Mouse (Mus musculus): ENCODE results near the gene Trim29.
A peak's percentile ranks its signal among the peaks of the same experiment; 100 is the strongest.

Gene Trim29

DNA sequence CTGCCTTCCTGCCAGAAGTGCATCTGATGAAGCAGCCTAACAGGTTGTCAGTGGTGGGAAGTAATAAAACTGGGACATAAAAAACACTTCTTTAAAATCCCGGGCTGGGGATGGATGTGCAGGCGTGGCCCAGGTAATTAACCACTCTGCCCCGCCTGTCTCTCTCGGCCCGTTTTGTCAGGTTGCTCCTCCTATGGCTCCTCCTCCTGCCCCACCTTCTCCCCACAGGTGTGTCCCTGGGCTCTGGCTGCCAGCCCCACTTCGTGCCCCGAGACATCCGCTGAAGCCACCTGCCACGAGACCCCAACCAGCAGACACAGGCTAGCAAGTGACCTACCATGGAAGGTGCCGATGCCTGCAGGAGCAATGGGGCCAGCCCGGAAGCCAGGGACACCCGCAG is at the start of gene Trim29:
Trim29 (plus strand) TSS at position 311 of the 400 bp plus-strand sequence.
- no peak for ATAC-seq (ENCODE audit: insufficient number of reproducible peaks, low FRiP score, low TSS enrichment)

DNA sequence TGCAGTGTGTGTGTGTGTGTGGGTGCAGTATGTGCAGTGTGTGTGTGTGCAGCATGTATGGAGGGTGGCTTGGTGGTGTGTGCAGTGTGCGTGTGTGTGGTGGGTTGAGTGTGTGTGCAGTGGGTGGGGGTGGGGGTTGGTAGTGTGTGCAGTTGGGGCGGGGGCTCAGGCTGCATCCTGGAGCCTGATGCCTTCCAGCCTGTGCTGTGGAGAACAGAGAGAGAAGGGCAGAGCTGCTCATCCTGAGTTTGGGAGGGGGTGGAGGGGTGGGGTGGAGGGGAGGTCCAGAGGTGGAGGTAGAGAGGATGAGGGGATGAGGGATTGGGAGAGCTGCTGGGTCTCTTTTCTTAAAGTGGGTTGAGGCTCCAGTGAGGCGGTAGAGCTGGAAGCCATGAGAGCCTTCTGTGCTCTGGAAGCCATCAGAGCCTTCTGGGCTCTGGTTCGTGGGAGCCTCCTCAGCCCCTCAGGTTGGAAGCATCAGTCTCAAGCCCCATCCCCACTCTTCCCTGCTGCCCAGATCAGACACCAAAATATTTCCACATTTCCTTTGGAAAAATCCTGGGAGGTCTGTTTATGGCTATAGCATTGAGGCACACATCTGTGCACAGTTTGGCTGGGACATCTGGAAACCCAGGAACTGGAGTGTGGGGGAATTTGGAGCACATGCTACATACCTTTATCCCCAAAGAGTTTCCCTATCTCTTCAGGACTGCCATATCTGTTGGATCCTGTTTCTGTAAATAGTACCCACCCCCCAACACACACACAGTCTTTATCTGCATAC is 49.3 kb upstream of the Trim29 start:
- no peak for ATAC-seq (ENCODE audit: insufficient number of reproducible peaks, low FRiP score, low TSS enrichment)

DNA sequence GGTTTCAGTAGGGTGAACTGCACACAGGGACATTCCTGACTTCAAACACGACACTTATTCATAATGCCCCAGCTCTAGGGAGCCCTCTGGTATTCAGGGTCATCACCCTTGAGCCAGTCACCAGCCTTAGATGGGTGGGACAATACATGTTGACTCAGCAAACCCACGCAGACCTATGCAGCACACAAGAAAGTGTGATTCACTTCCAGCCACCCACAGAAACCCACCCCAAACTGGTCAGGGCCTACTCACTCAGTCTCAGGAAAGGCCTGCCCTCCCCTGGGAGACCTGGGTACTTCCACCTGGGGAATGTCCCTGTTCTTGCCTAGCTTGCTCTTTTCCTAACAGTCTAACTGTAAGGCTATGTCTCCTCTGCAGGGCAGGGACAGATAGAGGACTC is 48.7 kb upstream of the Trim29 start:
- ATAC-seq (ENCODE audit: insufficient number of reproducible peaks, low FRiP score, low TSS enrichment), result no peak

DNA sequence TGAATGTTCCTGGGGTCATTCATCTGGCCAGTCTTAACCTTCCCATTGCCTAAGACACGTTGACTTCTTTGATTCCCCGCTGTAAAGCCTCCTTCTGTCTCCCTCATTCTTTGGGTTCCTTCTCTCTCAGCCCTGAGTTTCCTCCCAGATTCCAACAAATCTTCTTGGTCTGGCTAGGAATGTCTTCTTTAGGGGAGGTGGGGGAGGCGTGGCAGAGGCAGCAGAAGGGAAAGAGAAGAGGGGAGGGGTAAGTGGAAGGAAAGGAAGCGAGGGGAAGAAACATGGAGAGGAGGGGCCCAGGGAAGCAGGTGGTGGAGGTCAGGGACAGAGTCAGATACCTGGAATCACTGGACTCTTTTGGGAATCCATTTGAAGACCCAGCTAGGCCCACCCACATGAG is 48.3 kb upstream of the Trim29 start:
- no peak for ATAC-seq (ENCODE audit: insufficient number of reproducible peaks, low FRiP score, low TSS enrichment)

DNA sequence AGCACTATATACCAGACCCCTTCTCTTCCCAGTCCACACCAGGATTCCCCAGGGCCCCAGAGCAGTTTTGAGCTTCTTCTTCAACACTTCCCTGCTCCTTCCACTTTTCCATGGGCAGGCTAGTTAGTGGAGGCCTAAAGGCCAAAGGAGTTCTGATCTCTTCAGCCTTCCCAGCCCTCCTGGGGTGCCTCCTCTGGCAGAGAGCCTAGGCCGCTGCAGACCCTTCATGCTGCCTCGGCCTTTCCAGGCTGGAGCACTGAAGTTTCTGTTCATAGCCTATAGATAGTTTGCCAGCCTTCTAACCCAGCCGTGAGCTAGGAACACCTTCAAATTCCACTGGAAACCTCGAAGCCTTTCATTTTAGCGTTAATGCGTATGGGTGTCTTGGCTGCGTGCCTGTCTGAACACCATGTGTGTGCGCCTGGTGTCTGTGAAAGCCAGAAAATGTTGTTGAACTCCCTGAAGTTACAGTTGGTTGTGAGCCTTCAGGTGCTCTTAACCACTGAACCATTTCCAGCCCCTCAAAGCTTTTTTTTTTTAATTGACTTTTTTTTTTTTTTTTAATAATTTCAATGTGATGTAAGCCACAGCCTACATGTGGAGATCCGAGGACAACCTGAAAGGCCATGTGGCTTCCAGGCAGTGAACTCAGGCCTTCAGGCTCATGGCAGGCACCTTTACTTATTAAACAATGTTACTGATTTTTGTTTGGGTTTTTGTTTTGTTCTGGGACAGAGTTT is 47.7 kb upstream of the Trim29 start:
- no peak for ATAC-seq (ENCODE audit: insufficient number of reproducible peaks, low FRiP score, low TSS enrichment)

DNA sequence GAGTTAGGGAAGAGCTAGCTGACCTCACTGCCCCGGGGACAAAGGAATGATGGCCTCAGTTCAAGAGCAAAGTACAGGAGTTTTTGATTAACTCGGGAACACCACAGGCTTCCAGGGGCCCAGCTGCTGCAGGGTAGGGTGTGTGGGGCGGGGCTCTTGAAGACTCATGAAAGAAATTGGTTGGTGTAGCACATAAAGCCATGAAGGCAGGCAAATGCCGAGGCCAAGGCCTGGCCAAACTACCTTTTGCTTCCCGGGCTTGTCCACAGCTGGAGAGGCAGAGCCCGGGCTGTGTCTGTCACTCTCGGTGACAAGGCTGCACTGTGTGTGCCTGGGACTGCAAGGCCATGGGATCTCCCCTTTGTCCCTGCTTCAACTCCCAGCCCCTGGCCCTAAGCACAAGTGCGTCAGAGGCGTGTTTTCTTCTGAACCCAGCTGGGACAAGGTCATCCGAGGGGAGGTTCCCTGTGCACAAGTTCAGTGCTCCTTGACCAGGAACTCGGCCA is 46.6 kb upstream of the Trim29 start:
- ATAC-seq (ENCODE audit: insufficient number of reproducible peaks, low FRiP score, low TSS enrichment), result no peak

DNA sequence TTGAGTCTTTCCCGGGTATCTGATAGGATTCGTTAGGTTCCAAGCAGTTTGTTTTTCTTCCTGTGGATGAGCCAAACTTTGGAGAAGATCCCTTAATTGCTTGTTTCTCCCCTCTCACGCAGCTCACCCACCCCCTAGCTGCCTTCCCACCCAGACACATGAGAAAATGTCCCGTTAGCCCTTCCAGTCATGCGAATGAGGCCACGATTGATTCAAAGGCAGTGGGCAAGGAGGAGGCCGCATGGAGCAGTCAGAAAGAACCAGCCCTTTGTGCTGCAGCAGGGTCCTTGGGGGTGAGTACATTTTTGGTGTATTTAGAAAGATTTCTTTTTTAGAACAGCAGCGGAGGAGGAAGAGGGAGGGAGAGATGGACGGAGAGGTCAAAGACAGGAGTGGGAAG is 45.5 kb upstream of the Trim29 start:
- no peak for ATAC-seq (ENCODE audit: insufficient number of reproducible peaks, low FRiP score, low TSS enrichment)

DNA sequence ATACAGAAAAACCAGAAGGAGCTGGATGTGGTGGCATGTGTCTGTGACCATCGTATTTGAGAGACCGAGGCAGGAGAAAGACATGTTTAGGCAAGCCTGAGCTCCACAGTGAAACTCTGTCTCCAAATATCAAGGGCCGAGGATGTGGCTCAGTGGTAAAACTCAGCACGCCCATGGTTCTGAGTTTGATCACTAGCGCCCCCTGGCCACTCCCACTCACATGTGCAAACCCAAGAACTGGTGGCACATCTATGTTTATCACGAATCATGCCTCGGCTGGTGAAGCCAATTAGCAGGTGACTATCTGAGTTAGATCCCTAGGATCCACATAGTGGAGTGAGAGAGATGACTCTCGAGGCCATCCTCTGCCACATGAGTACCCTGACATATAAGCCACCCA is 43.3 kb upstream of the Trim29 start:
- ATAC-seq (ENCODE audit: insufficient number of reproducible peaks, low FRiP score, low TSS enrichment), result no peak

DNA sequence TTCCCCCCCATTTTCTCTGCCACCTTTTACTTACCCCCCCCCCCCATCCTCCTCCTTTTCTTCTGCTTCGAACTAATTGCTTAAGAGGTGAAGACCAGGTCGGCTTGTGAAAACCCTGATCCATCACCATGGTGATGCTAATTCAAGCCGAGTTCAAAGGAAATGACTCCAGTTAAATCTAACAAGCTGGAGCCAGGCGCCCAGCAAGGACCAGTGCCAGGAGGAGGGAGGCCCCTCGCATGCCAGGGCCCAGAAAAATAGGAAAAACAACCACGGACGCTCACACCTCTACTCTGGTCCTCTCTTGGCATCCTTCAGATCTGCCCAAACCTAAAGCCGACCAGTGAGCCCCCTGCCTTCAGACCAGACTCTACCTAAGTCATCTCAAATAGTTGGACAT is 41.5 kb upstream of the Trim29 start:
- ATAC-seq (ENCODE audit: insufficient number of reproducible peaks, low FRiP score, low TSS enrichment), result no peak

DNA sequence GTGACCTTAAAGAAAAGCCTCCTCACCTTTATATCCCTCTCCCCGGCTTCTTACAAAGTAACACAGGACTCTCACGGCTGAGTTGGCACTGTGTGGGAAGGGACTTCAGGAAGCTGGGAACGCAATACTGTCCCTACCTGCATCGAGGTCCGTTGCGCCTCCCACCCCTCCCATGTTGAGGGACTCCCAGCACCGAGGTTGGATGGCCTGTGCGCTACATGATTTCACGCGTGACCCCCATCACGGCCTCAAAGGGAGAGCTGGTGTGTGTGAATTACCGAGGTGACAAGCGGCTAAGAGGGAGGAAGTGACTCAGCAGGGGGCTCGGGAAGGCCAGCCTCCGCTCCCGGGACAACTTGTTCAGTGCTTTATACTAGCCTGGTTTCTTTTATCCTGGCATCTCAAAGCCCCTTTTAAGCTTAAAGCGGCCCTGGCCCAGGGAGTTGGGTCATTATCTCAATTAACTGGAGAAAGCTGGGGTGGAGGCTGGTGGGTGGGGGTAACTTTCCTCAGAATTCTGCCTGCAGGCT is 39.9 kb upstream of the Trim29 start:
- no peak for ATAC-seq (ENCODE audit: insufficient number of reproducible peaks, low FRiP score, low TSS enrichment)

DNA sequence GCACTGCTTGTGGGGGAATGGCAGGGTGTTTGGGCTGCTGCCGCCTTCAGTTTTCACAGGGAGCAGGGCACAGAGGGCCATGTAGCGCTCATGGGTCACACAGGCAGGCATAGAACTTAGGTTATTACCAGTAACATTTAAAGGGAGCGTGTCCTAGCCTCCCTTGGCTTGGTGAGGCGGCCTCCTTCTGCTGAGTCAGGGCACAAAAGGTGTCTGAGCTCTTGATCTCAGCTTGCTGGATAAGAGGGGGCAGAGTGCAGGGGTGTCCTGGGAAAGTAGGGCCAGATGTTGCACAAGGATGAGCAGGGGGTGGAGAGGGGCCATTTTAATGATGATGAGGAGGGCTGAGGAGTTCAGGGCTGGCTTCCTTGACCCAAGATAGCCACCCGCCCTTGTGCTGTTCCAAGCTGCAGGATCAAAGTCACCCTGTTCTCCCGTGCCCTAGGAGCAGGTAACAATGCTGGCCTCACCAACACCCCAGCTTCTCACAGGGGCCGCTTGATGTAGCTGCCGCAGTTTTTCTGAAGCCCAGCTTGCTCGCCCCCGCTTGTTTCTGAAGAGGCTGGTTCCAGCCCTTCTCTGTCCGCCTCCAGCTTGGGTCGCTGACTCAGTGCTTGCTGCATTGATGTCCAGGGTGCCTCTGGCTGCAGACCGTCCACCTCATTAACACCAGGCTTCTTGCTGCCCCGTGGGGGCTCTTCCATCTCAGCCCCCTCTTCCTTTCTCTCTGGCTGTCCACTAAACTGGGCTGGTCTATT is 38.7 kb upstream of the Trim29 start:
- no peak for ATAC-seq (ENCODE audit: insufficient number of reproducible peaks, low FRiP score, low TSS enrichment)

DNA sequence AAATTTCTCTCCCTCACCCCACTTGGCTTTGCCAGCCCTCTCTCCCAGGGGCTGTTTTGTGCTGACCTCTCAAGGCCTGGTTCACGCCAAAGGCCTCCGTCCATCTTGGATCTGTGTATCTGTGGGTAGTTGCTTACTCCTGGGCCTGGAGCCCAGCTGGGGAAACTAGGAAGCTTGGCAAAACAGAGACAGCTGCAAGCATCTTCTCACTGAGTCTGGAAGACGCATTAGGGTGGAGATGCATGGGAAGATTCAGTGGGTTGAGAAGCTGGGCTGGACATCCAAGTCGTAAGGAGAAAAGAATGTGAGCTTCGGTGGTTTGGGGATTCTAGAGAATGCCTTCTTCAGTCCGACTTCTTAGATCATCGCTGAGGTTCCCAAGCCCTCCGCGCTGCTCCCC is 36.9 kb upstream of the Trim29 start:
- no peak for ATAC-seq (ENCODE audit: insufficient number of reproducible peaks, low FRiP score, low TSS enrichment)

DNA sequence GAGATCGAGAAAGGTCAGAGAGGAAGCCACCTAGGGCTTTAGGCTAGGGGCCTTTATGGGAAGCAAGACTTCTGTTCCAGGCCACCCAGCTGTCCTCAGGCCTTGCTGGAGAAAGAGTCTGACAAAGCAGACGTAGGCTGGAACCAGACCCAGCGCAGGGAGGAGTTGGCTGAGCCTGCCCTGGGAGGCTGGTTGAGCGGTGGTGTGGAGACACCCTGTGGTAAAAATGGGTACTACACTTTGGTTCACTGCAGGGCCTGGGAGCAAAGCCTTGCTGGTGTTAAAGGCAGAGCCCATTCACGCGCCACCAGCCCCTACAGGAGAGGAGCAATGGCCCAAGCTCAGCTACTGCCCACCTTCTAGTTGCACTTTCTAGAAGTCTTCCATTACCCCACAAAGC is 26.4 kb upstream of the Trim29 start:
- peak; percentile 71 for ATAC-seq (ENCODE audit: insufficient number of reproducible peaks, low FRiP score, low TSS enrichment)

DNA sequence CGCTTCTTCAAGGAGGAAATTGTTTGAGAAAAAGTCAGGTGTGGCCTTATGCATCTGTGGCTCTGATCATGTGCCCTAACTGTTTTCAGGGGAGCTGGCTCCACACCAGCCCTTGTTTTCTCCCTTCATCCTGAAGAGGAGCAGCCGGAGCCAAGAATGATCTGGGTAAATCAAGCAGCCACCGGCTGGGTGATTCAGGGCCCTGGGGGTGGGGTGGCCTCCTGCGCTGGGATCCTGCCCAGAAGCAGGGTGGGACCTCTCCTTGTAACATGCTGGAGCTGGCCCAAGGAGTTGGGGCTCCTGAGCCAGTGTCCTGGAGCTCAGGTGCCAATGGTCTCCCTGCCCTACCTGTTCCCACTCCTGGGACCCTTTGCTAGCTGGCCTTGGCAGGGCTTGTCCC is 25.4 kb upstream of the Trim29 start:
- ATAC-seq (ENCODE audit: insufficient number of reproducible peaks, low FRiP score, low TSS enrichment), result no peak

DNA sequence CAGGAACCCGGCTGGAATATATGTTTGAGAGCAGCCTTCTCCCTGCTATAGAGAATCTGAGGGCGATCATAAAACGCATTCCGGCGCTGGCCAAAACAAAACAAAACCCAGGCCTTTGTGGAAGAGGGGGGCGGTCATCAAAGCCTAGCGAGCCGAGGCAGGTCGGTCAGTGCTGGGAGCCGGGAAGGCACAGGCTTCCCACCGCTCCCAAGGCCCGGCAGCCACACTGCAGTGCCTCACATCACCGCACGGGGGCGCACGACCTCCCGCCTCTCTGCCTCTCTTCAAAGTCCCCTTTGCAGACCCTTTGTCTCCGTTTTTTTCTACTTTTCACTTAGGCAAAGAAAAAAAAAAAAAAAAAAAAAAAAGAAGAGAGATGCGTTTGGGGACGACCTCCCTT is 23.8 kb upstream of the Trim29 start:
- no peak for ATAC-seq (ENCODE audit: insufficient number of reproducible peaks, low FRiP score, low TSS enrichment)

DNA sequence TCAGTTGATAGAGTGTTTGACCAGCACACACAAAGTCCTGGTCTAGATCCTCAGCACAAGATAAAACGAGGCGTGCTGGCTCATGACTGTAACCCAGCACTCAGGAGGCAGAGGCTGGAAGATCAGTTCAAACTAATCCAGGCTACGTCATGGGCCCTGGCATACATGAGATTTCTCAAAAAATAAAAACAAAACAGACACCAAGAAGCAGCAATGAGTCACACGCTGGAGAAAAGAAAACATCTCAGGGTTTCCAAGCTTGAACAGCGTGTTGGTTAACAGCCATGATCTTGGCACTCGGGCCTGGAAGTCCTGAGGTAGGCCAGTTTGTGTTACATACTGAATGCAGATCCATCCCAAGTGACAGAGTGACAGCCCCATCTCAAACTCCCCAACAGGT is 17.6 kb upstream of the Trim29 start:
- no peak for ATAC-seq (ENCODE audit: insufficient number of reproducible peaks, low FRiP score, low TSS enrichment)

DNA sequence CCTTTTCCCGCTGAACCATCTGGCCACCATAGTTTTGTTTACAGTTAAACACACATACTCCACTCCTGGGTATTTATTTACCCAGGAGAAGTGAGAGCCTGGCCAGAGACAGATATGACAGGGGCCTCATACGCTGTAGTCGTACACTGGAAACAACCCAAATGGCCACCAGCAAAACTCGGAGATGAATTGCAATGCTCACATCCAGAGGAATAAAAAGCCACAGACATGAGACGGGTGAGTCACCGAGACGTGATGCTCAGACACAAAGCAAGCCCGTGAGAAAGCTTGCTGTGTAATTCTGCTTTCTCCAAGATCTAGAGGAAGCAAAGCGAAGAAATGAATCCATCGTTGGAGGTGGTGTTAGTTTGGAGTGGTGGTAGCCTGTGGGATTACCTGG is 10.3 kb upstream of the Trim29 start:
- no peak for ATAC-seq (ENCODE audit: insufficient number of reproducible peaks, low FRiP score, low TSS enrichment)

DNA sequence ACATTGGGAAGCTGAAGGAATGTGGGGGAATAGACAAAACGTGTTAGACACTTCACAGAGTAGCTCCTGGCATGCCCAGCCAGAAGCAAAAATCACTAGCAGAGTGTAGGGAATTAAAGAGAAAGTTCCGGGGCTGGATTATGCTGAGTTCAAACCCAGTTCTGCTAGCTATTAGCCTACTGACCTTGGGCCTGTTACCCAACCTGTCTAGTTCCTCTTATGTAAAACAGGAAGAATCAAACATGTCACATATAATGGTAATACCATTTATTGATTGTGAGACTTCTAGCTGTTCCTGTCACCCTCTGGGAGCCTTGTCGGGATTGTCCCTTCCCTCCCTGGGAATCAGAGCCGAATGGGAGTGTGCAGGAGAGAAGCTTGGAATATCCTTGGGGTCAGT is 7.7 kb upstream of the Trim29 start:
- ATAC-seq (ENCODE audit: insufficient number of reproducible peaks, low FRiP score, low TSS enrichment), result no peak

DNA sequence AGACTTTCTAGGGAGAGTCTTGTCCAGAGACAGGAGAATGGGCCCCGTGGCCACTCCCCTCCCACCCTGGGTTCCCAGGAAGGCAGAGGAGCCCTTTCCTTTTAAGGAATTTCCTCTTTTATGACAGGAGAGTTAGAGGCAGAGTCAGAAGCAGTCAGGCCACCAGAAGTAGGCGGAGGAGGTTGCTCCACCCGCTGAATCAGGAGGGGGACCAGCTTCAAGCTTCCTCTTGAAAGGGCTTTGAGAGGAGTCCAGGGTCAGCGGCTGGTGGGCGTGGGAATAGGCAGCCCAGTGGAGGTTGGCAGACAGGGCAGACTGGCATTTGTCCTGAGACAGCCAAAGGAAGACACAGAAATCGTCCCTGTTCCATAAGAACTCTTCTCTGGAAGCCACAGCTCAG is 4.8 kb upstream of the Trim29 start:
- ATAC-seq (ENCODE audit: insufficient number of reproducible peaks, low FRiP score, low TSS enrichment), result no peak

DNA sequence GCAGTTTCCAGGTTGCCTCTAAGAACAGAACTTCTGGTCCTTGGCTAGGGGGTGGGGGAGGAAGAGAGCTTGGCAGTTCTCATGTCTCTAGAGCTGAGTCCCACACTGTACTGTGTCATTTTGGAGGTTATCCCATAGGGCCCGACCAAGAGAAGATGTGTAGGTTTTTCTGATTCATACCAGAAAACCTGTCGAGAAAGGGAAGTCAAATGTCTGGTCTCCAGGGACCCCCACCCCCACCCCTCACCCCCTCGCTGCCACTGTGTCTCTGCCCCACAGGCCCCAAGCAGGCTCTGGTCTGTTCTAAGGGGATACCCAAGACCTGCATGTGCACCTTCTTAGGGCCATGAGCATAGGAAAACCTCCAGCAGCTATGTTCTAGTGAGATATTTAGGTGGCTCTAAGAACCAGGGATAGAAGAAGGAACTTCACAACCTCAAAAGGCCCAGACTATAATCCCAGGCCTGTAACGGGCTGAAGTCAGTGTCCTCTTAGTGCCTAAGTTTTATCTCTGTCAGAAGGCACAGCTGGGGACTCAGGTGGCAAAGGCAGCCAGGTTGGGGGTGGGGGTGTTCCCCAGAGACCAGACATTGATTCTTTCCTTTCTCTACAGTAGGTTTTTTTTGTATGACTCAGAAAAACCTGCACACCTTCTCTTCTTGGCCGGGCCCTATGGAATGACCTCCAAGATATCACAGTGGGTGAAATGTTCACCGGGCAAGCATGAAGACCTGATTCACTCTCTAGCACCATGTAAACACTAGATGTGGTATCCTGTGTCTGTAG is 1.4 kb upstream of the Trim29 start:
- no peak for ATAC-seq (ENCODE audit: insufficient number of reproducible peaks, low FRiP score, low TSS enrichment)
